Mouse (Mus musculus): ENCODE measurements around the gene Hagh. TPM values are rescaled to one million over a fixed set of nuclear protein-coding genes. Genes with fewer than 3 reads are reported as not detected.

Hagh gene
- polyA plus RNA-seq, 1 experiment from 2014 or later: 104 TPM

DNA sequence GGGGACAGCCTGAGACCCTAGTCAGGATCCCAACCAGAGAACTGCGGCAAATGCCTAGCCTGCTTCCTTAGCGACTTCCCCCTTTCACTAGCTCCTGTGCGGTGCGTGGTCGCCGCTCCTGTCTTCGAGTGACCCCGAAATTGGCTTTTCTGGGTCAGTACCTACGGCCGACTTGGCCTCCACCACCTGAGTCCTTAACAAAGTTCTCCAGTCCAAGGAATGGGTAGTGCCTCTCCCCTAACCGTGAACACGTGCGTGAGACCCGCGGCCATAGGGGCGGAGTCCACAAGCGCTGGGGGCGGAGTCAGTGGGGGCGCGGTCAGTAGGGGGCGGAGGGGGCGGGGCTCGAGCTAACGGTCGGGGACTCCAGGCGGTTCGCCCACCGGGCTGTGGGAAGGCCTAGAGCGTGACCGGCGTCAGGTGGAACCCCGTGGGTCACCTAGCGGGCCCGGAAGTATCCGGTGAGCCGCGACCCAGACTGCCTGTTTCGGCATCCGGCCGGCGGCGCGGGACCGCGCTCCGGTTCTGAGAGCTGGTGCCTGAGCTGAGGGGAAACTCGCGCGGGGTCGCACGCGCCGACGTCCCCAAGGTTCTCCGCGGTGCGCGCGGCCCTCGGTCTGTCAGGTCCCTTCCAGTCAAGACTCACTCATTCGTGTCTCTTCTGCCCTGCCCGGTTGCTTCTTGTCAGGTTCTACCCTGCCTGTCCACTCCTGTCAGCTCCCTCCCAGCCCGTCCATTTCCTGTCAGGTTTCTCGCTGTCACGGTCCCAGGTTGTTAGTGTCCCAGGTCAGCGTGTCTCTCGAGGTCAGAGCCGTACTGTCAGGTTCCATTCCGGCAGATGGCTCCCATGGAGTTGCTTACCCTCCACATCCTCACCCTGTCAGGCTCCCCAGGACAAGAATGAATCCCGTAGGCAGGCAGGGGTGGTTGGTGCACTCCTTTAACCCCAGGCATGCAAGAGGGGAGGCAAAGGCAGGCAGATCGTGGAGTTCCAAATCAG lies 35.7 kb upstream of the Hagh start, which contains the start of gene Meiob:
TSS of gene Meiob (plus strand) at position 338 of the 1,000 bp plus-strand sequence.
- H3K27me3 ChIP-seq (replicated peaks; ENCODE audit: control insufficient read depth, insufficient read depth, low read length): peaks cover 14% of the 10 kb centered on the region; the same call in 1 of the 2 replicates
- no peaks in the 10 kb centered on the region for H3K36me3 ChIP-seq (ENCODE audit: control insufficient read depth, insufficient read depth)
- TF ChIP-seq CTCF (IDR thresholded peaks at IDR 0.05; ENCODE audit: low read depth): no peak
- WGBS: under 1% methylated on average over 71 of the region's 71 CpGs
- H3K27ac ChIP-seq (ENCODE audit: low read depth, low read length): no peak within 1 kb of the TSS
- H3K9me3 ChIP-seq (ENCODE audit: control insufficient read depth): no peaks in the 10 kb centered on the region
- H3K4me2 ChIP-seq (replicated peaks; ENCODE audit: low read depth): peak within 1 kb of the TSS; percentile 96
- ATAC-seq: peak; percentile 75
- peak within 1 kb of the TSS; percentile 34 for H3K9ac ChIP-seq (ENCODE audit: low read depth, low read length)
- no peaks in the 10 kb centered on the region for H3K4me1 ChIP-seq (replicated peaks; ENCODE audit: control insufficient read depth, insufficient read depth, low read length)
- peak within 1 kb of the TSS; percentile 65 for H3K4me3 ChIP-seq (ENCODE audit: low read depth, low read length)

GRCm38 (mm10) chr17:24811211-24811610 lies 28.7 kb upstream of the Hagh start:
- Histone ChIP-seq H3K27ac (ENCODE audit: low read depth, low read length) (no peak overlapping the region), H3K9ac (ENCODE audit: low read depth, low read length) (no peak overlapping the region), H3K9me3 (ENCODE audit: control insufficient read depth) (no peaks in the 10 kb centered on the region), H3K4me2 (replicated peaks; ENCODE audit: low read depth) (no peak overlapping the region), H3K36me3 (ENCODE audit: control insufficient read depth, insufficient read depth) (no peaks in the 10 kb centered on the region), H3K27me3 (replicated peaks; ENCODE audit: control insufficient read depth, insufficient read depth, low read length) (peaks cover 5% of the 10 kb centered on the region; the same call in 1 of the 2 replicates), H3K4me3 (ENCODE audit: low read depth, low read length) (no peak overlapping the region), H3K4me1 (replicated peaks; ENCODE audit: control insufficient read depth, insufficient read depth, low read length) (no peaks in the 10 kb centered on the region)
- WGBS: 77% methylated on average over 3 of the region's 3 CpGs
- no peak for ATAC-seq
- TF ChIP-seq CTCF (IDR thresholded peaks at IDR 0.05; ENCODE audit: low read depth): no peak

- no peaks in the 10 kb centered on the region for H3K9me3 ChIP-seq (ENCODE audit: control insufficient read depth)
- H3K27me3 ChIP-seq (replicated peaks; ENCODE audit: control insufficient read depth, insufficient read depth, low read length): no peaks in the 10 kb centered on the region
- H3K36me3 ChIP-seq (ENCODE audit: control insufficient read depth, insufficient read depth): no peaks in the 10 kb centered on the region
- no peak overlapping the region for H3K4me2 ChIP-seq (replicated peaks; ENCODE audit: low read depth)
- no peak overlapping the region for H3K9ac ChIP-seq (ENCODE audit: low read depth, low read length)
- no peaks in the 10 kb centered on the region for H3K4me1 ChIP-seq (replicated peaks; ENCODE audit: control insufficient read depth, insufficient read depth, low read length)
- 34% methylated on average over 2 of the region's 2 CpGs for WGBS
- no peak for TF ChIP-seq CTCF (IDR thresholded peaks at IDR 0.05; ENCODE audit: low read depth)
- ATAC-seq: no peak
- no peak overlapping the region for H3K27ac ChIP-seq (ENCODE audit: low read depth, low read length)
- no peak overlapping the region for H3K4me3 ChIP-seq (ENCODE audit: low read depth, low read length)
These were observed 27.7 kb upstream of the Hagh start for GRCm38 (mm10) chr17:24812215-24812614.

GRCm38 (mm10) chr17:24815256-24815655 lies 24.7 kb upstream of the Hagh start:
- TF ChIP-seq CTCF (IDR thresholded peaks at IDR 0.05; ENCODE audit: low read depth): no peak
- no peaks in the 10 kb centered on the region for H3K9me3 ChIP-seq (ENCODE audit: control insufficient read depth)
- H3K36me3 ChIP-seq (ENCODE audit: control insufficient read depth, insufficient read depth): no peaks in the 10 kb centered on the region
- H3K27me3 ChIP-seq (replicated peaks; ENCODE audit: control insufficient read depth, insufficient read depth, low read length): no peaks in the 10 kb centered on the region
- H3K4me2 ChIP-seq (replicated peaks; ENCODE audit: low read depth): no peak overlapping the region
- 81% methylated on average over 5 of the region's 5 CpGs for WGBS
- H3K9ac ChIP-seq (ENCODE audit: low read depth, low read length): no peak overlapping the region
- H3K27ac ChIP-seq (ENCODE audit: low read depth, low read length): no peak overlapping the region
- no peak for ATAC-seq
- H3K4me3 ChIP-seq (ENCODE audit: low read depth, low read length): no peak overlapping the region
- no peaks in the 10 kb centered on the region for H3K4me1 ChIP-seq (replicated peaks; ENCODE audit: control insufficient read depth, insufficient read depth, low read length)

- Histone ChIP-seq H3K9ac (ENCODE audit: low read depth, low read length) (no peak overlapping the region), H3K36me3 (ENCODE audit: control insufficient read depth, insufficient read depth) (no peaks in the 10 kb centered on the region), H3K27ac (ENCODE audit: low read depth, low read length) (no peak overlapping the region), H3K27me3 (replicated peaks; ENCODE audit: control insufficient read depth, insufficient read depth, low read length) (no peaks in the 10 kb centered on the region), H3K4me3 (ENCODE audit: low read depth, low read length) (no peak overlapping the region), H3K4me1 (replicated peaks; ENCODE audit: control insufficient read depth, insufficient read depth, low read length) (no peaks in the 10 kb centered on the region), H3K9me3 (ENCODE audit: control insufficient read depth) (no peaks in the 10 kb centered on the region), H3K4me2 (replicated peaks; ENCODE audit: low read depth) (no peak overlapping the region)
- peak; percentile 59 for TF ChIP-seq CTCF (IDR thresholded peaks at IDR 0.05; ENCODE audit: low read depth)
- 45% methylated on average over 1 of the region's 1 CpGs for WGBS
- ATAC-seq: no peak
These were observed 22.4 kb upstream of the Hagh start for GRCm38 (mm10) chr17:24817503-24817902.

DNA sequence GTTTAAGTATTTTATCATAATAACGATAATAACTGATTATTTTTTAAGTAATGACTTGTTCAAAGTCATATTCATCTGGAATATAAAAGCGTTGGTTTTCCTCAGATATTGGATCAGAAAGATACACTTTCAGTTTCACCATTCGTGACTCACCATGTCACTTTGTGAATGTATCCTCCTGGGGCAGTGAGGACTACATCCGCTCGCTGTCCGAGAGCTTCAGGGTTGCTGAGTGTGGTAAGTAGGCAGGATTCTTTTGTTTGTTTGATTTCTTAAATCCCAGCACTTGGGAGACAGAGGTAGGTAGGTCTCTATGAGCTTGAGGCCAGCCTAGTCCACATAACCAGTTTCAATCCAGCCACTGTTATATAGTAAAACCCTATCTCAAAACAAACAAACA lies 21.8 kb upstream of the Hagh start:
- Histone ChIP-seq H3K36me3 (ENCODE audit: control insufficient read depth, insufficient read depth) (no peaks in the 10 kb centered on the region), H3K4me1 (replicated peaks; ENCODE audit: control insufficient read depth, insufficient read depth, low read length) (no peaks in the 10 kb centered on the region), H3K27me3 (replicated peaks; ENCODE audit: control insufficient read depth, insufficient read depth, low read length) (no peaks in the 10 kb centered on the region), H3K27ac (ENCODE audit: low read depth, low read length) (no peak overlapping the region), H3K4me3 (ENCODE audit: low read depth, low read length) (no peak overlapping the region), H3K4me2 (replicated peaks; ENCODE audit: low read depth) (no peak overlapping the region), H3K9ac (ENCODE audit: low read depth, low read length) (no peak overlapping the region), H3K9me3 (ENCODE audit: control insufficient read depth) (no peaks in the 10 kb centered on the region)
- 30% methylated on average over 6 of the region's 6 CpGs for WGBS
- no peak for TF ChIP-seq CTCF (IDR thresholded peaks at IDR 0.05; ENCODE audit: low read depth)
- ATAC-seq: no peak
